ENCODE assay signal across 11 mouse cellular contexts in the genomic region with DNA sequence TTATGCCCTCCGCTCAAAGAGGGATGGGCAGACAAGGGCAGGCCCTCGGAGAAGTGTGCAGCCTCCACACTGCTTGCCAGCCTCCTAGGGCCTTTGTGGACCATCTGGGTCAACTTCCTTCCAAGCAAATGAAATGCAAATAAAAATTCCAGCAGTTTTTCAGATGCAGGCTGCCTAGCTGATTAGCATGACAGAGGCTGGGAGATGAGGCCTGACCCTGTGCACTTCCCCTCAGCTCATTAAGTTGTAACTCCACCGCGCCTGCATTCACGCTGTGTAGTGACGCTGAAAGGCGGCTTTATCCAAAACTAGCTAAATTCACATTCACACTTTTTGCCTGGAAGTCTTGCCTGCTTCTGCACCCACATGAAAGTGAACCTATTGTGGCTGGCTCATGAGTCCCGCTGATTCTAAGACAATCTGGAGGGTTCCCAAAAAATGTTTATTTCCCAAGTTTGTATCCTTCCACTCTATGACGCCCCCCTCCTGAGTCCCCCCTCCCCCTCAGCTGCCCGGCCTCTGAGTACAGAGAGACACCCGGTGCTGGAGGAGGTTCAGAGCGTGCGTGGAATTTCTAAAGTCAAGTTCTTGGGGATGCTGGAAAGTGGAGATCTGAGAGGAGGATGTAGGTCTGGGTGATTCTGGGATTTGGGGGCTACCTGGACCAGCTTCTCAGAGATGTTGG. TPM values are rescaled to one million over a fixed set of nuclear protein-coding genes. Genes with fewer than 3 reads are reported as not detected.
DNase-seq lines count a peak whose midpoint lies in the region; ATAC-seq and TF ChIP-seq lines count a peak whose summit lies in the region.
"Had no signal": no experiment of that assay in that cellular context is flagged by ENCODE, and none has a peak within 500 bp of the region (broad histone marks: within the 10 kb centered on the region; RNA-seq: fewer than 3 reads in every experiment).

No protein-coding gene starts in this region.

- no peak for TF ChIP-seq EP300 in lung, postnatal 0 days (IDR thresholded peaks at IDR 0.05)

- no peaks in the 10 kb centered on the region for H3K9me3 ChIP-seq in lung, embryonic 14.5 days (ENCODE audit: low read depth, low read length)
- H3K9me3 ChIP-seq in lung, postnatal 0 days (ENCODE audit: low read length) = no peaks in the 10 kb centered on the region
- H3K9me3 ChIP-seq in embryonic facial prominence, embryonic 14.5 days (ENCODE audit: control insufficient read depth, low read length) = no peaks in the 10 kb centered on the region
- no peaks in the 10 kb centered on the region for H3K9me3 ChIP-seq in hindbrain, postnatal 0 days (ENCODE audit: low read length)
- H3K9me3 ChIP-seq in neural tube, embryonic 15.5 days (replicated peaks) = no peaks in the 10 kb centered on the region
- H3K9me3 ChIP-seq in intestine, embryonic 16.5 days (ENCODE audit: control insufficient read depth, low read length) = no peaks in the 10 kb centered on the region

- no peak overlapping the region for H3K9ac ChIP-seq in lung, embryonic 14.5 days
- no peak overlapping the region for H3K9ac ChIP-seq in lung, postnatal 0 days (replicated peaks; ENCODE audit: low read depth)
- no peak overlapping the region for H3K9ac ChIP-seq in embryonic facial prominence, embryonic 14.5 days (ENCODE audit: low read depth, low read length)
- no peak overlapping the region for H3K9ac ChIP-seq in hindbrain, postnatal 0 days (replicated peaks; ENCODE audit: low read length)
- H3K9ac ChIP-seq in neural tube, embryonic 15.5 days (replicated peaks) = no peak overlapping the region
- H3K9ac ChIP-seq in intestine, embryonic 16.5 days (ENCODE audit: low read depth, low read length) = no peak overlapping the region

- H3K27ac ChIP-seq in lung, embryonic 14.5 days (ENCODE audit: low read depth) = no peak overlapping the region
- H3K27ac ChIP-seq in lung, postnatal 0 days (ENCODE audit: low read length) = no peak overlapping the region
- H3K27ac ChIP-seq in embryonic facial prominence, embryonic 14.5 days (replicated peaks; ENCODE audit: low read depth, low read length) = no peak overlapping the region
- no peak overlapping the region for H3K27ac ChIP-seq in hindbrain, postnatal 0 days
- 0 out of 2 replicates have a peak overlapping the region, but pooled peaks have one; percentile 3 for H3K27ac ChIP-seq in neural tube, embryonic 15.5 days (replicated peaks)
- no peak overlapping the region for H3K27ac ChIP-seq in intestine, embryonic 16.5 days (ENCODE audit: low read length)

- no peaks in the 10 kb centered on the region for H3K36me3 ChIP-seq in lung, embryonic 14.5 days (ENCODE audit: insufficient read depth)
- no peaks in the 10 kb centered on the region for H3K36me3 ChIP-seq in lung, postnatal 0 days (ENCODE audit: insufficient read depth, low read length)
- no peaks in the 10 kb centered on the region for H3K36me3 ChIP-seq in embryonic facial prominence, embryonic 14.5 days (ENCODE audit: control insufficient read depth, insufficient read depth, low read length)
- H3K36me3 ChIP-seq in hindbrain, postnatal 0 days (ENCODE audit: insufficient read depth, low read length) = no peaks in the 10 kb centered on the region
- no peaks in the 10 kb centered on the region for H3K36me3 ChIP-seq in neural tube, embryonic 15.5 days
- no peaks in the 10 kb centered on the region for H3K36me3 ChIP-seq in intestine, embryonic 16.5 days (ENCODE audit: control insufficient read depth, insufficient read depth, low read length)

- DNase-seq in lung, embryonic 14.5 days = peak; percentile 10
- no peak for DNase-seq in lung, postnatal 0 days (ENCODE audit: low spot score)
- DNase-seq in embryonic facial prominence, embryonic 14.5 days (ENCODE audit: low spot score) = peak; percentile 61
- DNase-seq in hindbrain, postnatal 0 days (ENCODE audit: low spot score) = peak; percentile 74
- DNase-seq in adrenal gland, postnatal 25 days = no peak
- DNase-seq in lung, postnatal 36 days = no peak

- no peak overlapping the region for H3K4me2 ChIP-seq in lung, embryonic 14.5 days
- no peak overlapping the region for H3K4me2 ChIP-seq in lung, postnatal 0 days (replicated peaks; ENCODE audit: low read depth, low read length)
- no peak overlapping the region for H3K4me2 ChIP-seq in embryonic facial prominence, embryonic 14.5 days (ENCODE audit: low read depth, low read length)
- peak overlapping the region; percentile 34; the same call in 1 of the 2 replicates for H3K4me2 ChIP-seq in hindbrain, postnatal 0 days (ENCODE audit: low read depth, low read length)
- no peak overlapping the region for H3K4me2 ChIP-seq in neural tube, embryonic 15.5 days
- H3K4me2 ChIP-seq in intestine, embryonic 16.5 days (ENCODE audit: low read depth, low read length) = no peak overlapping the region

- 13% methylated on average over 13 of the region's 13 CpGs for whole genome bisulfite sequencing in lung, embryonic 14.5 days
- 16% methylated on average over 13 of the region's 13 CpGs for WGBS in lung, postnatal 0 days
- WGBS in embryonic facial prominence, embryonic 14.5 days = 10% methylated on average over 13 of the region's 13 CpGs
- 6% methylated on average over 13 of the region's 13 CpGs for WGBS in hindbrain, postnatal 0 days
- WGBS in neural tube, embryonic 15.5 days = 6% methylated on average over 13 of the region's 13 CpGs
- 23% methylated on average over 13 of the region's 13 CpGs for WGBS in intestine, embryonic 16.5 days

- H3K4me3 ChIP-seq in lung, embryonic 14.5 days (ENCODE audit: low read depth, low read length) = no peak overlapping the region
- H3K4me3 ChIP-seq in lung, postnatal 0 days (ENCODE audit: low read depth, low read length) = no peak overlapping the region
- no peak overlapping the region for H3K4me3 ChIP-seq in embryonic facial prominence, embryonic 14.5 days (ENCODE audit: low read depth, low read length)
- H3K4me3 ChIP-seq in hindbrain, postnatal 0 days (ENCODE audit: low read length) = no peak overlapping the region
- no peak overlapping the region for H3K4me3 ChIP-seq in neural tube, embryonic 15.5 days (replicated peaks)
- H3K4me3 ChIP-seq in intestine, embryonic 16.5 days (ENCODE audit: low read length) = no peak overlapping the region

- no peak for TF ChIP-seq CTCF in lung, embryonic 14.5 days (IDR thresholded peaks at IDR 0.05; ENCODE audit: low read depth)
- TF ChIP-seq CTCF in lung, postnatal 0 days (IDR thresholded peaks at IDR 0.05) = no peak
- no peak for TF ChIP-seq CTCF in hindbrain, postnatal 0 days (IDR thresholded peaks at IDR 0.05; ENCODE audit: low read depth)

- H3K4me1 ChIP-seq in lung, embryonic 14.5 days (ENCODE audit: insufficient read depth) = no peaks in the 10 kb centered on the region
- no peaks in the 10 kb centered on the region for H3K4me1 ChIP-seq in lung, postnatal 0 days (ENCODE audit: insufficient read depth, low read depth, low read length)
- H3K4me1 ChIP-seq in embryonic facial prominence, embryonic 14.5 days (ENCODE audit: control insufficient read depth, insufficient read depth, low read length) = no peaks in the 10 kb centered on the region
- H3K4me1 ChIP-seq in hindbrain, postnatal 0 days (ENCODE audit: insufficient read depth, low read length) = peaks cover 7% of the 10 kb centered on the region; the same call in 1 of the 2 replicates
- peaks cover 17% of the 10 kb centered on the region for H3K4me1 ChIP-seq in neural tube, embryonic 15.5 days
- H3K4me1 ChIP-seq in intestine, embryonic 16.5 days (ENCODE audit: control insufficient read depth, insufficient read depth, low read length) = no peaks in the 10 kb centered on the region

- ATAC-seq in lung, embryonic 14.5 days (ENCODE audit: insufficient read depth) = no peak
- no peak for ATAC-seq in lung, postnatal 0 days
- ATAC-seq in embryonic facial prominence, embryonic 14.5 days (ENCODE audit: low read depth) = peak; percentile 70; the same call in 1 of the 2 replicates
- peak; percentile 92 for ATAC-seq in hindbrain, postnatal 0 days
- peak; percentile 89 for ATAC-seq in neural tube, embryonic 15.5 days (ENCODE audit: low FRiP score)
- no peak for ATAC-seq in intestine, embryonic 16.5 days

- peaks cover 4% of the 10 kb centered on the region; the same call in 1 of the 2 replicates for H3K27me3 ChIP-seq in lung, embryonic 14.5 days (ENCODE audit: insufficient read depth, low read length)
- no peaks in the 10 kb centered on the region for H3K27me3 ChIP-seq in lung, postnatal 0 days (replicated peaks; ENCODE audit: insufficient read depth, low read length)
- no peaks in the 10 kb centered on the region for H3K27me3 ChIP-seq in embryonic facial prominence, embryonic 14.5 days (replicated peaks; ENCODE audit: control insufficient read depth, insufficient read depth, low read length)
- H3K27me3 ChIP-seq in hindbrain, postnatal 0 days (ENCODE audit: insufficient read depth, low read length) = no peaks in the 10 kb centered on the region
- H3K27me3 ChIP-seq in neural tube, embryonic 15.5 days (replicated peaks) = peaks cover 24% of the 10 kb centered on the region
- H3K27me3 ChIP-seq in intestine, embryonic 16.5 days (replicated peaks; ENCODE audit: control insufficient read depth, insufficient read depth, low read length) = no peaks in the 10 kb centered on the region

RNA-seq across cellular contexts. Expression of gene Gsx1, which starts 32.9 kb away (rescaled TPM):
- polyA plus RNA-seq in lung, embryonic 14.5 days (2014; fragmentation: Nextera tagmentation; extraction: Ambion mirVana) = not detected in 2 replicates
- polyA plus RNA-seq in lung, postnatal 0 days (2015; fragmentation: Nextera tagmentation; extraction: Ambion mirVana) = not detected in 2 replicates
- not detected in 2 replicates for polyA plus RNA-seq in embryonic facial prominence, embryonic 14.5 days (2014; fragmentation: Nextera tagmentation; extraction: Ambion mirVana)
- 5.7 and 6.1 TPM in 2 replicates for total RNA-seq in hindbrain, postnatal 0 days (2014; rRNA removed)
- 1.9 TPM in 2 replicates for polyA plus RNA-seq in hindbrain, postnatal 0 days (2015; fragmentation: Nextera tagmentation; extraction: Ambion mirVana)
- 1.3 and 2.1 TPM in 2 replicates for polyA plus RNA-seq in neural tube, embryonic 15.5 days (2015; fragmentation: Nextera tagmentation; extraction: Ambion mirVana)
- not detected in 2 replicates for total RNA-seq in adrenal gland, postnatal 25 days (2021)
- polyA plus RNA-seq in intestine, embryonic 16.5 days (2015; fragmentation: Nextera tagmentation; extraction: Ambion mirVana) = not detected in 2 replicates
- total RNA-seq: liver, adult 2 months; MEL had no signal
- polyA plus RNA-seq: intestine, embryonic 14.5 days; liver, adult 2 months had no signal

Comparison
In these comparisons a context has a peak if more than half of its experiments do, and no peak if none do; other contexts are left out.
1. DNase-seq: peak in lung, embryonic 14.5 days (single experiment), embryonic facial prominence, embryonic 14.5 days (single experiment) and hindbrain, postnatal 0 days (single experiment); none in lung, postnatal 0 days (single experiment), adrenal gland, postnatal 25 days (single experiment) and lung, postnatal 36 days (single experiment).
2. ATAC-seq: peak in embryonic facial prominence, embryonic 14.5 days (single experiment), hindbrain, postnatal 0 days (single experiment) and neural tube, embryonic 15.5 days (single experiment); none in lung, embryonic 14.5 days (single experiment), lung, postnatal 0 days (single experiment) and intestine, embryonic 16.5 days (single experiment).